17 mouse cellular contexts compared by ENCODE assay signal in the genomic region with DNA sequence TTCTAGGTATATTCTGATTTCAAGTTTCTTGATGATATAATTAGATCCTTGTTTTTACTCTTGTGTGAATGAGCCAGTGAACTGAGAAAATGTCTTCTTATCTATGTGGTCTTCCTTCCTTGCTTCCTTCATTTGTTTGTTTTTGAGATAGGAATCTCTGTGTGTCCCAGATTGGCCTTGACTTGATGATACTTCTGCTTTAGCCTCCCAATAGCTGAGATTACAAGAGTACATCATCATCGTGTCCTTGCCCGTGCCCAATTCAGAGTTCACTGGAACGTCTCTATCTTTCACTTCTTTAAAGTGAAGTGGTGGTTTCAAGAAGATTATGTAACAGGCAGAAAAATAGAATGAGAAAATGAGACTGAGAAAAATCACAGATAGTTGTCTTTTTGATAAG.
"Had no signal": no experiment of that assay in that cellular context is flagged by ENCODE, and none has a peak within 500 bp of the region (broad histone marks: within the 10 kb centered on the region; RNA-seq: fewer than 3 reads in every experiment).

No protein-coding gene starts in this region.

- ATAC-seq: liver, embryonic 12.5 days; liver, postnatal 0 days; lung, postnatal 0 days; midbrain, embryonic 13.5 days; midbrain, embryonic 15.5 days; midbrain, embryonic 16.5 days had no signal

- DNase-seq: left cerebral cortex, postnatal 4 days; liver; liver, embryonic 13.5 days; liver, postnatal 0 days; lung, adult 18-20 months; lung, adult 2 months; lung, embryonic 14.5 days; lung, postnatal 10 days; lung, postnatal 14 days; lung, postnatal 36 days; lung, postnatal 4 days; midbrain, embryonic 14.5 days had no signal
